Mouse (Mus musculus) testis, postnatal 10 days (tissue): Measurements from ENCODE around the gene Dnajb4.
"Not testable (repeated sequence)": the region's sequence is repeated elsewhere in the genome, so short reads cannot be mapped to it uniquely, and the experiment has no call there.

Experiments used
- DNase-seq: peaks from one replicate; pipeline ENCODE4 v3.0.0; 2021; ENCODE audit warnings: low spot score

The Dnajb4 gene

GRCm38 (mm10) chr3:152208096-152208885, 1.8 kb downstream of the Dnajb4 start:
- no peak for DNase-seq

- no peak for DNase-seq
Observed at GRCm38 (mm10) chr3:152207156-152207555, 2.9 kb downstream of the Dnajb4 start.

- no peak for DNase-seq
Observed at GRCm38 (mm10) chr3:152204577-152204976, 5.5 kb downstream of the Dnajb4 start.

GRCm38 (mm10) chr3:152203996-152204395, 6.1 kb downstream of the Dnajb4 start:
- no peak for DNase-seq

- no peak for DNase-seq
Observed at GRCm38 (mm10) chr3:152203411-152203810, 6.7 kb downstream of the Dnajb4 start.

GRCm38 (mm10) chr3:152202942-152203341, 7.2 kb downstream of the Dnajb4 start:
- no peak for DNase-seq

- DNase-seq: no peak
Observed at GRCm38 (mm10) chr3:152201651-152202050, 8.5 kb downstream of the Dnajb4 start.

GRCm38 (mm10) chr3:152201181-152201580, 8.9 kb downstream of the Dnajb4 start:
- no peak for DNase-seq

- DNase-seq: no peak
Observed at GRCm38 (mm10) chr3:152199125-152199524, 11.0 kb downstream of the Dnajb4 start.

- DNase-seq: not testable (repeated sequence)
Observed at GRCm38 (mm10) chr3:152197246-152197645, 12.9 kb downstream of the Dnajb4 start.

GRCm38 (mm10) chr3:152193635-152194097, 16.4 kb downstream of the Dnajb4 start:
- DNase-seq: peak; percentile 78

- DNase-seq: no peak
Observed at GRCm38 (mm10) chr3:152193177-152193576, 16.9 kb downstream of the Dnajb4 start.

GRCm38 (mm10) chr3:152192238-152192931, 17.7 kb downstream of the Dnajb4 start:
- no peak for DNase-seq

GRCm38 (mm10) chr3:152191791-152192237, 18.3 kb downstream of the Dnajb4 start:
- DNase-seq: no peak

- no peak for DNase-seq
Observed at GRCm38 (mm10) chr3:152190679-152191477, 19.2 kb downstream of the Dnajb4 start.

- no peak for DNase-seq
Observed at GRCm38 (mm10) chr3:152189306-152189705, 20.8 kb downstream of the Dnajb4 start.

GRCm38 (mm10) chr3:152186106-152186505, 24.0 kb downstream of the Dnajb4 start:
- DNase-seq: no peak

- no peak for DNase-seq
Observed at GRCm38 (mm10) chr3:152183522-152183921, 26.6 kb downstream of the Dnajb4 start.

GRCm38 (mm10) chr3:152180624-152181023, 29.5 kb downstream of the Dnajb4 start:
- DNase-seq: no peak

- DNase-seq: no peak
Observed at GRCm38 (mm10) chr3:152179285-152179684, 30.8 kb downstream of the Dnajb4 start.

- no peak for DNase-seq
Observed at GRCm38 (mm10) chr3:152178816-152179215, 31.3 kb downstream of the Dnajb4 start.

GRCm38 (mm10) chr3:152172322-152172935, 37.7 kb downstream of the Dnajb4 start:
- peak; percentile 16 for DNase-seq
